Mouse (Mus musculus): ENCODE measurements at regions not wholly inside any gene's neighbourhood (a gene's known extent, or its start where the extent isn't known, plus 50 kb on each side); places are given as distances from the start of the nearest gene placed in this dataset.
A peak's percentile ranks its signal among the peaks of the same experiment; 100 is the strongest.

DNA sequence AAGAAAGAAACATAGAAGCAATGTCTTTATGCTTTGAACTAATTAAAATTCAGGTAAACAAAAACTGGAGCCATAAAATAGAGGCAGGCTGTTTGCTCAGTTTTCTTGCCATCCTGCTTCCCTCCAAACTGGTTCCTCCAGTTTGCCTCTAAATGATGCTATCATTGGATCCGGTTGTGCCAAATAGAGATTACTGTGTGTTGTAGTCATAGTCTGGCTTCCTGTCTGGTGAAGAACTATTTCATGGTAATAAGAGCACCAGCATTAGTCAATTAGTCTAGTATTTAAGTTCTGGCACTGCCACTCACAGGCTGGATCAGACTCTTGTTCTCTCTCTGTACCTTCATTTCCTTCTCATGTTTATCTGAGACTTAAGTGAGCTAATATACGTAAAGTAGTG lies 141.9 kb upstream of the Rasa1 start:
- peak; percentile 56 for DNase-seq (ENCODE audit: low spot score)

DNA sequence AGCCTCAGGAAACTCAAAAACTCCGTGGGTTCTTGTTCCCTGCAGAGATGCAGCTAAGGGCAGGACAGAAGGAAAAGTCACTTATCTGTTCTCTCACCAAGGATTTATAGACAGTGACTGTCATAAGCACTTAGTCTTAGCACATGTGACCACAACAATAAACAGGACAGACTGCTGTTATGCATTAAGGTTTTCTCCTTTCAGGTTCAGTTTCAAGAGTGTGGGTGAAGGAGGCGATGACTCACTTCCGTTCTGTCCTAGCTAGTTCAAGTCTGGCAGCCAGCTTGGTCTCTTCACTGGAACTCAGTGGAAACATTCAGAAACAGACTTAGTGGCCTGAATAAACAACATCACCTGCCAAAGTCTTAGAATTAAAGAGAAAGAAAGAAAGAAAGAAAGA lies 141.1 kb upstream of the Rasa1 start:
- DNase-seq (ENCODE audit: low spot score) = peak; percentile 40

DNA sequence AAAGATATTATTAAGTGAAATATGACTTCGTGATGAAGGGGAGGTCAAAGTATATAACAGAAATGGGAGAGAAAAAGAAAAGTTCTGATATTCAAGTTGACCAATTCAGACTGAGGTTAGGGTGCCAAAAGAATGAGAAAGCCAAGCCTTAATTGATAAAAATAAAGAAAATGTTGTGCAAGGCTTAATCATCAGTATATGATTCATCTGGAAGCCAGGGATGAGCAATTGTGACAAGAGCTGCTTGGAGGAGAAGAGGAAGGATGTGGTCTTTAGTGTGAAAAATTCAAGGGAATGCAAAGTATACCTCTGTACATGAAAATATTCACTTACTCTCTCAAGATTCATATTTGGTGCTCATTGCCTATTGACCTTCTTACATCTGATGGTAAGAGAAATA lies 129.7 kb upstream of the Rasa1 start:
- no peak for DNase-seq (ENCODE audit: low spot score)

DNA sequence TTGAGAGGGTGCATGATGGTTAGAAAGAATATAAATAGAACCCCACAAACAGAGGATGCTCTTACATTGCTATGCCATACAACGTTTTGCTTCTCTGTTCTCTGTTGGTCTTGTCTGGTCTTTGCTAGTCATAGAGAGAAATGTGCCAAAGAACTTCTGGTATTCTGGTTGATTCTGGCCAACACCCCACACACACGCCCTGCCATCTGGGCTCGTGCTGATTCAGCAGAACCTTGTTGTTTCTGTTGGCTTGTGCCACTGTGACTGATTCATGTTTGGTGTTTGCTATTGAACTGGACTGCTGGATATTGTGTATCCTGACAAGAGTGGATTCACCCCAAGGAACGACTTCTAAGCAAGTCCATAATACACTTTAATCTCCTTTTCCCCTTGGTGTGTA lies 126.0 kb upstream of the Rasa1 start:
- DNase-seq (ENCODE audit: low spot score) = no peak

DNA sequence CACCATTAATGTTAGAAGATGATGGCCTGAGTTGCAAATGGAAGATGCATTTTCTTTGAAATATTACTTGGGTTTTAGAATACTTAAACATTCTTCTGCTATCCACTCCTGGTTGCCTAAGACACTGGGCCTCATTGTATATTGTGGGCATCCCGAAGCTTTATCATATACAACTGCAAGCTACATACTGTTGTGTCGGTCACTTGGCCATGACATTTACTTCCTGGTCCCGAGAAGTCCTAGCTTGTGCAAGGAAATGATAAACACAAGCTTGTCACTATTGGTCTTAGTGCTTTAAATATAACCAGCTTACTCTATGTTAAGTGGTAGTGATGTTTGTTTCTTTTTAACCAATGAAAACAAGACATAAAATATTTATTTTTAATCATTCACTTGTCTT lies 122.4 kb upstream of the Rasa1 start:
- no peak for DNase-seq (ENCODE audit: low spot score)

DNA sequence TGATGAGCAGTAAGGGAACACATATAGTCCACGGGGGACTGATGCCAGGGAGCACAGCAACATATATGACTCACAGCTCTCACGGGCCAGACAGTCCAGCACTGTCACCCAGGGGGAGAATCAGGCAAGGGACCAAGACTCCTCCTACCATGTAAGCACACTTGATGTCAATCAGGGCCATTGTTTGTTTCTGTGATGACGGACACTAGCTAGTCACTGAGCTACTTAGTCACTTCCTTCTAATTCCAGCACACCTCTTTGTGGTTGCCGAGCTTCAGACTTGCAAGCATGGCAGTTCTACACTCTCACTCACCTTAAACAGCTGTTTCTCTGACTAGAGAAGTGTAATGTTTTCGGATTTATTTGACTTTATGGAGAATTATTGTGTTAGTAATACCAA lies 109.9 kb upstream of the Rasa1 start:
- peak; percentile 3 for DNase-seq (ENCODE audit: low spot score)

DNA sequence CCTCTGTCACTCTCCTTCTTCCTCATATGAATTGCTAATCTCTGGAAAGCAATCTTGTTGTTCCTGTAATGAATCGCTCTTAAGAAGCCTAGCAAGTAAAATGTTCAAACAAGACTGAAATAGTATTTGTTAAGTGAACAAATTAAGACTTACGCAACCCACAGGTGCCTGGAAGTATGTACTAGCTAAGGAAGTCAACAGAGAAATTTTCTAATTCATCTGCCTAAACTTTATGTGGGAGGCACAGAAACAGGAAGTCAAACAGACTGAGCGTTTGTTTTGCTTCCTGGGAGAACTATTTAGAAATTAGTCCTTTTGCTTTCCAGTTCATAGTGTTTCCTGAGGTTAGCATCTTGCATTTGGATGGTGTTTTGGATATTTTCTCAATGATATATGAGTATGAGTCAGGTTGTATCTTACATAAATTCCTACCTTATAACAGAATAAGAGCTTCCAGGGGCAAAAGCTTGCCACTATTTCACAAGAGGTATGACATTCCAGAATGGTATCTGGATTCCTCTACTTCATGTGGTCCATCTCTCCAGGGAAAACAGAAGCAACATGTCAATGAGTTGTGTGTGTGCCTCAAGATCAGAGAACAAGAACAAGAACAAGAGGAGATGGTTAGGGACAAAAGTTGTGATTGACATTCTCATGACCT lies 87.5 kb upstream of the Rasa1 start:
- DNase-seq (ENCODE audit: low spot score) = no peak

DNA sequence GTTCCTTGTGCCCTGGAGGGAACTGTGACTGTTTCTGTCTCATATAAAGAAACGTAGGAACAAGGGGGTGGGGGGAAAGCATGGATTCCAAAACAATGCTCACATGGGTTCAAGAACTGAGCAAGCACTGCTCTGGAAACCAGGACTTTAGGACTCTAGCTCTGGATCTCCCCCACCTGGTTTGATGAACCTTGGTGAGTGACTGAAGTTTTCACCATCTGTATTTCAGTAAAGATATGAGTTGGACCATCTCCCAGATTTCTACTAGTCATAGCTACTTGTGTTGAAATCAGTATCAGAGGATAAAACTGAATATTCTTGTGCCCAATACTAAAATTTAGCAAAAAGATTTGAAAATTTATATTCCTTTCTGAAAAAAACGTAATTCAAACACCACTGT lies 70.7 kb upstream of the Rasa1 start:
- no peak for DNase-seq (ENCODE audit: low spot score)

DNA sequence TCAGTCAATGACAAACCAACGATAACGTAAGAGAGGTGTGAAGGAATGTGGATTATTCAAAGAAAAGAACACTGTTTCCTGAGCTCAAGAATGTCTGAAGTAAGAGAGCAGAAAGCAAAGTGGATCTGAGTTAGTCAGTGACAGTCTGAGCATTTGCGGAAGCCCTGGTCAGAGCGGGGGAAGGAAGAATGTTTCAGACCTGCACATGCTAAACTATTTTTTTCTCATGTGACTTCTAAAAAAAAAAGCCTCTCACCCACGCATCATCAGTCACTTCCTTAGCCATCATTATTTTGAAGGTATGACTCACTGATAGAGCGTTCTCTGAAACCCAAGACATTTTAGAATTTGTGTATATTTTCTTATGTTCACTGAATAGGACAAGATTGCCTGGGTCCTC lies 70.2 kb upstream of the Rasa1 start:
- DNase-seq (ENCODE audit: low spot score) = no peak

DNA sequence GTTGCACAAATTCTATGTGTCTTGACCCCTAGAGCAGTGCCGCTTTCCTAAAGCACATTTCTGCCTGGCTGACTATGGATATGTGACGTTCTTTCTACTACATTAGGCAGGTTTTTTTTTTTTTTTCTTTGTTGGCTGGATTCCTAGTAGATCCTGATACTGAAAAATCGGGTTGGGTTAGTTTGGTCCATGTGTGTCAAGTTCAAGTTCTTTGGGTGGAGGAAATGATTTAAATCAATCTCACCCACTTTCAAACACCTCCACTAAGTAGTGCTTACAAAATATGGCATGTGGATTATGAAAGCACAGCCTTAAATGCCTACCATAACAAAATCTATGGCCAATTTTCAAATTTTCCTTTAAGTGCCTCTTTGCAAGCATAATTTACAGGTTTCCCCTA lies 63.1 kb upstream of the Rasa1 start:
- DNase-seq (ENCODE audit: low spot score) = no peak
